Mouse (Mus musculus): ENCODE measurements around the gene BC055324. TPM values are rescaled to one million over a fixed set of nuclear protein-coding genes. Genes with fewer than 3 reads are reported as not detected.
A peak's percentile ranks its signal among the peaks of the same experiment; 100 is the strongest.
"Not testable (repeated sequence)": the region's sequence is repeated elsewhere in the genome, so short reads cannot be mapped to it uniquely, and the experiment has no call there.

Gene BC055324
- total RNA-seq (2017) = 24.4 and 26.8 TPM in 2 replicates

DNA sequence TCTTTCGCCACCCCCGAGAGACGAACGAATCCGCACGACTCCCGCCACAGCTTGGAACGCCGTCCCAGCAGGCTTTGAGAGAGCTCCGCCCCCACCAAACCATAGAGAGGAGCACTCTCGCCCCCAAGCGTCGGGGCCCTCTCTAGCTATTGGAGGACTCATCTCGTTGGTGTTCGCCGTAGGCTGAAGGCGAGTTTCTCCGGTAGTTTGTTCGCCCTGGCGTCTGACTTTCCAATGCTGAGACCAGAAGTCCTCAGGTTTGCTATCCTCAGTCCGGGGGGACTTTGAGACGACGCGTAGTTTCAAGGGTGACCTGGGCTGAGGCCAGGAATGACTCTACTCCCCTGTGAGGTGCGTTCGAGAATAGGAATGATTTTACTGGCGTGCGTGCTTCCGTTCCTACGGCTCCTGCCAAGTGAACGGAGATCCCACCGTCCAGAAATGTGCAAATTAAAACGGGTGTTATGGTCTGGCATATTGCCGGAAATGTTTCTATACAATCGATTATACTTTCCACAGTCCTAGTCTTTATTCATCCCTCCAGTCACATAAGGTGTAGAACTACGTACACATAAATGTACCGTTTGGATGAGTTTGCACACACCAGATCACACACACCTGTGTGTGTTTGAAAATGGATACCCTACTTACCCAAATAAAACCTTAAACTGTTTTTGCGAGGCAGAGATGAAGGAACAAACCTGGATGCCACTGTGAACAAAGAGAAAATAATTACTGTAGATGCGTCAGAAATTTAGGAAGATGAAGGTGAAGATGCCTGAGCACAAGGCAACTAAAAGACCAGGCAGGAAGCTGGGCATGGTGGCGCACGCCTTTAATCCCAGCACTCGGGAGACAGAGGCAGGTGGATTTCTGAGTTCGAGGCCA, at the start of gene BC055324, which contains the start of gene Mettl18:
Gene BC055324, minus strand, starts transcription at position 76 of the 888 bp plus-strand sequence.
Gene Mettl18, plus strand, starts transcription at position 169 of the 888 bp plus-strand sequence.
- peak; percentile 98 for ATAC-seq (replicated peaks; ENCODE audit: low read depth, poor library complexity, severe bottlenecking)

DNA sequence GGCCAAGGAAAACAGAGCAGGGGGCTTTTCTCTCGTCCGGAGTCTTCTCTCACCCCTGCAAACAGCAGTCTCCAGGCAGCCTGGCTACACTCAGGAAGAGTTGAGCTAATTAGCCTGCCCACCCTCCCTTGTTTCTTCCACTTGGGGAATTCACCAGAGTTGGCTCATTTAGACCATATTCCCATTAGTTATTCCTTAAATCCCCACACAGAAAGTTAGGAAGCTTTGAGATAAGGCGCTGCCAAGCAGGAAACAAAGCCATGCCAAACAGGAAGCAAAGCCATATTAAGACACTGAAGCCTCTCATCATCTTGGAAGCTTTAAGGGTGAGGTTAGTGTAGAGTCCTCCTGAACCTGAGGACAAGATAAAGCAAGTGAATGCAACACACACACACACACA, 49.0 kb upstream of the BC055324 start:
- ATAC-seq (replicated peaks; ENCODE audit: low read depth, poor library complexity, severe bottlenecking) = no peak

DNA sequence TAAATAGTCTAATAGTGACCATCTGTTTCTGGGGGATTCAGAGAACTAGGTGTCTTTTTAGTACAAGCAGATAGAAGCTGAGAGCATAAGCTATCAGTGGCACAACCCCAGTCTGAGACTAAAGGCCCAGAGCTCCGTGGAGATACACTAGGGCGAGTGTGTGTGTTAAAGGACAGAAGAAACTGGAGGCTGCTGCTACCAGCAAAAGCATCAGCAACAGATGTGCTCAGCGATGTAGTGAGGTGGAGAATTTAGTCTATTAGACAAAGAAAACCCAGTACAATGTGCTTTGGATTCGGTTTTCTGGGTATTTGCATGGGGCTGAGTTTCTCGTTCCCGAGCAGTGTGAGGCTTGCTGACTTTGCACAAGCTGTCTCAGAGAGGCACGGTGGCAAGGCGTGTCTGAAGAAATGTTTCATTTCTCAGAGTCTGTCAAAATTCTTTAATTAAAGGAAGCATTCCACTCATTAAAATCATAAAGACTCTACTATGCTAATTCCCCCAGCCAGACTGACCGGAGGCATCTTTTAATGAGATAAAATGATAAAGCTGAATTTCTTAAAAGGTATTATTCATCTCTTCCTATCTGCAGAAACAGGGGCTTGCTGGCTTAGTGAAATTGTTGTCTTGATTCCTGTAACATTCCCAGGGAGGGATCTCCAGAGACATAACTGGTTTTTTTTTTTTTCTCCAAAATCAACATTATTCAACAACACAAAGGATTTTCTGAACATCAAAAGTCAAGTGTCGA, 46.0 kb upstream of the BC055324 start:
- ATAC-seq (replicated peaks; ENCODE audit: low read depth, poor library complexity, severe bottlenecking) = no peak

DNA sequence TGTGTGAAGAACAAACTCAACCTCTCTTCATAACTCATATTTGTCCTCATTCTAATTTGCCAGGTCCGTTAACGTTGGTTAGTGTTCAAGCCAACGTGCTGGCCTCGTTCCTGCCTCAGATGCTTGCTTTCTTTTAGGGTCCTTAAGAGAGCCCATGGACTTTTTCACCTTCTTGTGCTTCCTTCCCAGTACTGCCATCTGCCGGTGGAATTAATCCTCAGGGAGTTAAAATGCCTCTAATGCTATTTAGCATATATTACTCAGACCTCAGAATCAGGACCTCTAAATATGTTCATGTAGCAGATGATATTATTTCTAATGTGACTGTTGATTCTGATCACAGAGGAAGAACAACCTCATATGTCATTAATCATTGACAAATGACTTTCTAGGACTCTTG, 32.8 kb upstream of the BC055324 start:
- no peak for ATAC-seq (replicated peaks; ENCODE audit: low read depth, poor library complexity, severe bottlenecking)

DNA sequence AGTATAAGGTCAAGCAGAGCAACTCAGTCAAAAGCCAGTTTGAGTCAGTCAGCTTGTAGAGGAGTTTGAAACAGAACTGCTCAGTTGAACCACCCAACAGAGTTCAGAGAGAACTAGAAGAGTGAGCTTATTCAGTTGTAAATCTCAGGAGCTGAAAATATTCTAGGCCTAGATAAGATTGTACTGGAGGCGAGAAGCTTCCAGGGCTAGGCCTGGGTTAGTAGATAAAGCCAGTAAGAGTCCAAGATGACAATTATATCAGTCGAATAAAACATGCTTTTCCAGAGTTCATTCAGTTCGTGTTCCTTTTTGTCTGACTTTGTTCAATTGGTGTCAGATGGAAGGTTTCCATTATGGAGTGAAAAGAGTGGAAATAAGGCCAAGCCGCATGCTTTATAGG, 31.1 kb upstream of the BC055324 start:
- no peak for ATAC-seq (replicated peaks; ENCODE audit: low read depth, poor library complexity, severe bottlenecking)

DNA sequence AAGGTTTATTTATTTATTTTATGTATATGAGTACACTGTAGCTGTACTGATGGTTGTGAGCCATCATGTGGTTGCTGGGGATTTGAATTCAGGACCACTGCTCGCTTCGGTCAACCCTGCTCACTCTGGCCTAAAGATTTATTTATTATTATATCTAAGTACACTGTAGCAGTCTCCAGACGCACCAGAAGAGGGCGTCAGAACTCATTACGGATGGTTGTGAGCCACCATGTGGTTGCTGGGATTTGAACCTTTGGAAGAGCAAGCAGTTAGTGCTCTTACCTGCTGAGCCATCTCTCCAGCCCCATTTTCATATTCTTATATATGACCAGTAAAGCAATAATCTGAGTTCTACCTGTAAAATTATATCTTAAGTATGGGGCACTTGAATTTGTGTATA, 27.5 kb upstream of the BC055324 start:
- ATAC-seq (replicated peaks; ENCODE audit: low read depth, poor library complexity, severe bottlenecking) = not testable (repeated sequence)

DNA sequence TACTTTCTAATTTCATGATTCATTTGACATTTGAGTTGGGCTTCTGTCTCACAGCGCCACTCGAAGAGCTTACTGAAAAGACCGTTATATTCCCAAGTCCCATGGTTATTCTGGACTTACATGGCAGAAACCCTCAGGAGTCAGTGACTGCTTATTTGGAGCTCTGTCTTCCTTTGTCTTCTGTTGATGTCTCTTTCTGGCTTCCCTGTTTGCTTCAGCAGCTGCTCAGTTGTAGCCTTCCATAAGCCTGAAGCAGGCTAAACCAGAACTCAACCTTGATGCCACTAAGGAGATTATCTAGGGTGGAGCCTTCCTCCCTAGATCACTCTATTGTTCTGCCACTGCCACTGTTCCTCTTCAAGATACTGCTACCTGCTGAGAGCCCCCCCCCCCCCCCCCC, 26.1 kb upstream of the BC055324 start:
- not testable (repeated sequence) for ATAC-seq (replicated peaks; ENCODE audit: low read depth, poor library complexity, severe bottlenecking)

DNA sequence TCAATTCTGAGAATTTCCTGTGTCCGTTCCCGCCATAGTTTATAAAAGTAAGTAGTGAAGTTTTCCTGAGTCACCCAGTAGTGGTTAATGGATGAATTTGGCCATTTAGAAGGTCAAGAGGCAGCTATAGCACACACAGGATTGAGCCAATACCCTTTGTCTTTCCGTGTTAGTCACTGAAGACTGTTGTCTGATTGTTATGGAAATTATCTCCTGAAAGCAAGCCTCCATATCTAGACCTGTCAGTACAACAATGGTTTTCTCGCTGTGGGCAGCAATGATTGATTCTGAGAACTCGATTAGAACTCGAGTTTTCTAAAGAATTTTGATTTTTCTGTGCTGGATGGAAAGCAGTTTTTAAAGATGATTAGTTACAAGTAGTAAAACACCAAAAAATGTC, 25.2 kb upstream of the BC055324 start:
- ATAC-seq (replicated peaks; ENCODE audit: low read depth, poor library complexity, severe bottlenecking) = no peak

DNA sequence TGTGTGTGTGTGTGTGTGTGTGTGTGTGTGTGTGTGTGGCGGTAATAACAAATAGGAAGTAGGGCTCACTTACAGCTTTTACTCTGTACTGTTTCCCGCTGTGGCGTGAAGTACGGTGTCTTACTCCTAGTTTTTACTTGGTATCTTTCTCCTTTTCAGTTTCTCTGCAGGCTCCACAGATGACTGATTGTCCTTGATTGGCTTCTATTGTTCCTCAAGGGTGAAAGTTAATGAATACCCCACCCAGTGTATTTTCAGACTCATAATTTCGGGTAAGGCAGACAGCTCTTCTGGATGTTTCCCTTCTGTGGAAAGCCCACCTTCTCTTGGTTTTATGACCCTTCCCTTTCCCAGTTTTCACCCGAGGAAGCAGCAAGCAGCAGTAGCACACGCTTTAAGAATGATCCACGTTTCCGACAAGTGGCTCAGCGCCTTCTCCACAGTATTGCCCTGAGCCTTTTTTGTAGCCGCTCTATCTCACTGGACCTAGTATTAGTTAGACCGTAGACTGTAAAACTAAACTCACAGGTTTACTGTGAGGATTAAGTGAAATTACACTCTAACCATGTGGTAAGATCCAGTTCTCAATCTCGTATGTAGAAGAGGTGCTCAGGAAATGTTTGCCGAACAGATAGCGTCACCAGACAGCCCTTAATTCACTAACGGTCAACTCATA, 23.8 kb upstream of the BC055324 start:
- no peak for ATAC-seq (replicated peaks; ENCODE audit: low read depth, poor library complexity, severe bottlenecking)

DNA sequence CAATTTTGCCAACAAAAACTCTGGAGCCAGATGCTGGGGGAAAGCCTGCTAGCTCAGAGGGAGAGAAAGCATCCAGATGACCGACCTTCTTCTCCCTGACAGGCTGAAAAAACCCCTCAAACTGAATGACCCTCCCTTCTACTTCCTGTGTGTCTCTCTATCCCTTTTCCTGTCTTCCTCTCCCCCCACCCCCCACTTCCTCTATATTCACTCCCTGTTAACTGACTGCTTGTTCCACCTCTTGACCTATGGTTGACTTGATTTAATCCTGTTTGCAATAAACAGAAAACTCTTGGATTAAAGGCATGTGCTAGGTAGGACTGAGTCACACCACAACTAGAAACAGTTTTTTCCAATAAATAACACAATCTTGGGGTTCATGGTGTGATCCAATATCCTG, 20.0 kb upstream of the BC055324 start:
- ATAC-seq (replicated peaks; ENCODE audit: low read depth, poor library complexity, severe bottlenecking) = no peak

DNA sequence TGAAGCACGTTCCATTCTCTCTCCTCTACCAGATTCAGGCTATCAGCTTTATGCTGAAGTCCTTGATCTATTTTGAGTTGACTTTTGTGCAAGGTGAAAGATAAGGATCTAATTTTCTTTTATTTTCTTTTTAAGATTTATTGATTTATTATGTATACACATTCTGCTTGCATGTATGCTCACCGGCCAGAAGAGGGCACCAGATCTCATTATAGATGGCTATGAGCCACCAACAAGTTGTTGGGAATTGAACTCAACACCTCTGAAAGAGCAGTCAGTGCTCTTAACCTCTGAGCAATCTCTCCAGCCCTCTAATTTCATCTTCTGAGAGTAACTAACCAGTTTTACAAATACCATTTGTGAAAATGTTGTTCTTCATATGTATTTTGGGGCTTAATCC, 14.6 kb upstream of the BC055324 start:
- ATAC-seq (replicated peaks; ENCODE audit: low read depth, poor library complexity, severe bottlenecking) = peak; percentile 41; the same call in 1 of the 2 replicates

DNA sequence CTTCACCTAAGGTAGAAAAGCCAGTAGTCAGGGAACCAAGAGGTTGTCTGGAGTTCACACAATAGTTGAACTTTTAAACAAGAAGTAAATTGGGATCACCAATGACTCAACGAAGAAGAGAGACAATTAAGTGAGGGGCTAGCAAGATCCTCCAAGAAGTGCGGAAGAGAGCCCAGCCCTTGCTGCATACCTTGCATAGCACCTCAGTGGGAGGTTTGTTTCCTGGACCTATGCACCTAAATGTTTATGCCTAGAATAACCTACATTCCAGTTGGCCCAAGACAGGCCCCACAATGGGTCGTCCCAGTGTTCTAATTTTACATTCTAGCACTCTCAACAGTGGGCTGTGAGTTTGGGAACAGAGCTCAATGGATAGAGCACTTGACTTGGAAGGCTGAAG, 9.7 kb upstream of the BC055324 start:
- no peak for ATAC-seq (replicated peaks; ENCODE audit: low read depth, poor library complexity, severe bottlenecking)

DNA sequence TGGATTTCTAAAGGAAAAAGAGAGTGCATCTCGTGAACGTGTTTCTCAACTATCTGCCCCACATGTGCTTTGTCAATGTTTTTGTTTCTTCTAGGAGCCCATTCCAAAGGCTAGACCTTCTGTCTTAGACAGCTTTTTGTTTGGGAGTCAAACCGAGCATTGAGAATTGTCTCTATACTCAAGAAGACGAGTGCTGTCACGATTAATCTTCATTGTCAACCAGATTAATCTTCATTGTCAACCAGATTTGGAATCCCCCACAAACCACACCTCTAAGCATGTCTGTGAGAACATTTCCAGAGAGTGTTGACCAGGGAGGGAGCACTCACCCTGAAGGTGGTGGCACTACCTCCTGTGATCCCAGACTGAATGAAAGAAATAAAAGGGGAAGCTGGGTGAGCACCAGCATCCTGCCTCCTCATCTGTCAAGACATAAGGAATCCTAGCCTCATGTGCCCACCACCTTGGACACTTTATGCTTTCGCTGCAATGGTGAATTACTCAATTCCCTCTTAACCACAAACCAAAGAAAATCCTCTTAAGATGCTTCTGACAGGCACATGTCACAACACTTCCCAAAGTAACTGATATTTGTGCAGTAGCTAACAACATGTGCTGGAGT, 7.3 kb upstream of the BC055324 start:
- ATAC-seq (replicated peaks; ENCODE audit: low read depth, poor library complexity, severe bottlenecking) = peak; percentile 80

DNA sequence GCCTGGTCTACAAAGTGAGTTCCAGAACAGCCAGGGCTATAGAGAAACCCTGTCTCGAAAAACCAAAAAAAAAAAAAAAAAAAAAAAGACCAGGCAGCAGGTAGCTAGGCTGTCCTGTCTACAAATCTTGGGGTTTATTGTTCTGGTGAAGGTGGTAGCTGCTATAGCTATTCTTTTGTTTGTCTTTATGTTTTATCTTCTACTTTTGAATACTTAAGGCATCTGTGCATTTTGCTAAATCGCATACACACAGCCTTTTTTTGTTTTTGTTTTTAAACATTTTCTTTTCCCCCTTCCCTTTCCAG, 965 bp upstream of the BC055324 start:
- ATAC-seq (replicated peaks; ENCODE audit: low read depth, poor library complexity, severe bottlenecking) = no peak

DNA sequence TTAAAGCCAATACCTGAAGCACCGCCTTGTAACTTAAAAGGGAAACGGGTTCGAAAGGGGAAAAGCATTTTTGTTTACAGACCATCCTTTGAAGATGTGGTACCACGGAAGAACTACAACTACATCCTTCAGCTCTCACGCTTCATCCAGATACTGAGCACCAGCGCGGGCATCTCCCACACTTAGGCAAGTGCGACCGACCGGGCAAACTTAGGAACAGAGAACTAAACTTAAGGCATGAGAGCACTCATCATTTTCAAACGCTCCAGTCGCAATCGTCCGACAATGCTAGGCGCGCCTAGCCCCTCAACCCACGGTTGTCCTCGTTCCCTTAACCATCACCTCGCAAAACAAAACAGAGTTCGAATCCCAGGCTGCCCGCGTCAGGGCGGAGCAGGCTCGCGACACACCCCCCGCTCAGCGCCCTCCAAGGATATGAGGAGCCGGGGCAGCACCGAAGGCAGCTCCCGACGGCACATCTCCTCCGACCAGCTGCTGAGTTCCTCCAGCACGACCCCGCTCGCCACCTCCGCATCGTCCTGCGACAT, 349 bp downstream of the BC055324 start:
- ATAC-seq (replicated peaks; ENCODE audit: low read depth, poor library complexity, severe bottlenecking) = peak; percentile 72

DNA sequence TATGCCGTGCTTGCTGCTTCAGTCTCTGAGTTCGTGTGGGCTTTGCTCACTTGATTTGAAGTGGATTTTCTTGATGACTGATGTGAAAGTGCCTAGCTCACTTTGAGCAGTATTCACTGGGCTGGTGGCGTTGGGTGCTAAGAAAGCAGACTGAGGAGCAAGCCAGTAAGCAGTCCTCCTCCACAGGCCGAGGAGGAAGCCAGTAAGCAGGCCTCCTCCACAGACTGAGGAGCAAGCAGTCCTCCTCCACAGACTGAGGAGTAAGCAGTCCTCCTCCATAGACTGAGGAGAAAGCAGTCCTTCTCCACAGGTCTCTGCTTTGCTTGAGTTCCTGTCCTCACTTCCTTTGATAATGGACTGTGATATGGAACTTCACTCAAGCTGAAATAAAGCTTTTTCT, 2.2 kb downstream of the BC055324 start:
- ATAC-seq (replicated peaks; ENCODE audit: low read depth, poor library complexity, severe bottlenecking) = no peak

DNA sequence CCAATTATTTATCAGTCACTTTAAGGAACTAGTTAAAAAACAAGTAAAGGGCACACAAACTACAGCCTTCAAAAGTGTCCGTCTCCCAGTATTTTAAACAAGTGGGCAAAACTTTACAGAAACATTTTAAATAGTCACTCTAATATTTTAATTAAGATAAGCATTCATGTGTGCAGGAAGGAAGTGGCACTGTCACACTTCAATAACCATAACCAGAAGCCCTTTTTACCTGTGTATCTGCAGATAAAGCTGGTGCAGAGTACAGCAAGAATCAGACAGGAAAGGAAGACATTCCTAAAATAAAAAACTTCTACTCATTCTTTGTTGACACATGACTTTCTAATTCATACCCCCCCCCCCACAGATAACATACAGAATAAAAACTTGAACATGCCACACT, 18.1 kb downstream of the BC055324 start:
- ATAC-seq (replicated peaks; ENCODE audit: low read depth, poor library complexity, severe bottlenecking) = no peak

DNA sequence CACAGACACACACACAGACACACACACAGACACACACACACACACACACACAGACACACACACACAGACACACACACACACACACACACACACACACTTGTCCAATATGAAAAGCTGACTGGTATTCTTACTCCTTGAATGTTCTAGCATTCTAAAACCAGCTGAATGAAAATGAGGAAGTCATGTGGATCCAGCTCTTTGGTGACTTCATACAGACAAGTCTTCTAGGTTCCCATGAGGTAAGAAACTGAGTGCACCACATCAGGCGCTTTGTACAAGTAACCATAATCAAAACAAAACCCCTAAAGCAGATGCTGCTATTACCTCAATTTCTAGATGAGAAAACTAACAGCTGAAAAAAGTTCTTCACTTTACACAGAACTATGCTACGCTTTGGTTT, 19.5 kb downstream of the BC055324 start:
- peak; percentile 58; the same call in 1 of the 2 replicates for ATAC-seq (replicated peaks; ENCODE audit: low read depth, poor library complexity, severe bottlenecking)

DNA sequence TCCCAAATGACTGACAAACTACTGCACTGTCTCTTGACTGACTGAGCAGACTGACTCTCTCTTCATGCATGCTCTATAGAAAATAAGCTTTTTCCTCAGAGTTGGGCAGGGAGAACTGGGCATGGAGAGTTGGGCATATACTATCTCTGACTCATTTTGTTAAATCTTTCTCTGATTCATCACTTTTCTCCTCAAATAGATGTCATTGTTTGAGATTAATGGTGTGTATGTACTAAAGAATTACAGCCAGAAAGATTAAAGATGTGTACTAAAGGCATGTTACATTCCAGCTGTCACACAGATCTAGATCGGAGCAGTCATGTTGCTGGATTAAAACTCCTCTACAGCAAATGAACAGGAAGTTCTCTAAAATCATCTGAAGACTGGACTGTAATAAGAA, 20.1 kb downstream of the BC055324 start:
- no peak for ATAC-seq (replicated peaks; ENCODE audit: low read depth, poor library complexity, severe bottlenecking)

Data from common myeloid progenitor, adult 5-6 weeks (primary cell).